Mouse (Mus musculus): ENCODE measurements at regions not wholly inside any gene's neighbourhood (a gene's known extent, or its start where the extent isn't known, plus 50 kb on each side); places are given as distances from the start of the nearest gene placed in this dataset.
A peak's percentile ranks its signal among the peaks of the same experiment; 100 is the strongest.

DNA sequence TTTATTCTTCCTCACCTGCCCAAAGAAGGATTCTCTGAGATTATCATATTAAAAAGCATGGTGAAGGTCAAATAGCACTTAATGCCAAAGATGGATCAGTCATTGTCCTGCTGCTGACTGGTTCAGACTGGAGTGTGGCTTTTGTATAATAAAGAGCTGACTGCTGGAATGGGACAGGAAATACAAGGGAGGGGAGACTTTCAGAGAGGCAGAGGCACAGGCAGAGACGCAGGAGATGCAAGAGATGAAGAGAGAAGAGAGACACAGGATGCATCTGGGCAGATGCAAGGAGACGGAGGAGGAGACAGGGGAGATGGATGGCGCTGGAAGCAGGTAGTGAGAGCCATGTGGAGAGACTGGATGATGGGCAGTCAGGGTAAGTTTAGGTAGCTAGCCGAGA, 65.4 kb upstream of the Glrp1 start:
- Histone ChIP-seq H3K27me3 (replicated peaks) (no peaks in the 10 kb centered on the region), H3K36me3 (no peaks in the 10 kb centered on the region), H3K4me1 (peaks cover 10% of the 10 kb centered on the region), H3K4me2 (peak overlapping the region; percentile 56), H3K4me3 (no peak overlapping the region), H3K9me3 (peaks cover 3% of the 10 kb centered on the region; the same call in 1 of the 2 replicates), H3K9ac (no peak overlapping the region), H3K27ac (replicated peaks) (no peak overlapping the region)
- no peak for ATAC-seq (ENCODE audit: extremely low read depth, insufficient number of reproducible peaks, low FRiP score, low TSS enrichment)
- WGBS: 57% methylated on average over 4 of the region's 4 CpGs

DNA sequence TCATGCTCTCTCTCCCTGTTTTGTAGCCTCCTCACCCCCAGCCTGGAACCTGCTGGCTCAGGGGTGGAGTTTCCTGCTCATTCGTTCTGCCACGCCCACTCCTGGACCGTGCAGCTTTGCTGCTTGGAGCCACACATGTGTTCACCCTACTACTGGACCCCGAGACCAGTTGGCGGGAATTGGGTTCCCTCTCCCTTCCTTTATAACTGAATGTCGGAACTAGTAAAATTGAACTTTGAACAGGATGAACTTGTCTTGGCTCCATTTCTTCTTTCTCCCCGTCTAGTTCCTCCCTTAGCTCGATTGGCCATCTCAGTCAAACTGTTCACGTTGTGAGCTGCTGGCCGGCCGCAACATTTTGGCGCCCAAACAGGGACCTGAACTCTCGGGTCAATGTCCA, 62.3 kb upstream of the Glrp1 start:
- Histone ChIP-seq H3K4me3 (no peak overlapping the region), H3K4me2 (no peak overlapping the region), H3K4me1 (peaks cover 10% of the 10 kb centered on the region), H3K9ac (no peak overlapping the region), H3K36me3 (no peaks in the 10 kb centered on the region), H3K9me3 (peaks cover 3% of the 10 kb centered on the region; the same call in 1 of the 2 replicates), H3K27ac (replicated peaks) (no peak overlapping the region), H3K27me3 (replicated peaks) (no peaks in the 10 kb centered on the region)
- WGBS: 88% methylated on average over 13 of the region's 13 CpGs
- no peak for ATAC-seq (ENCODE audit: extremely low read depth, insufficient number of reproducible peaks, low FRiP score, low TSS enrichment)

DNA sequence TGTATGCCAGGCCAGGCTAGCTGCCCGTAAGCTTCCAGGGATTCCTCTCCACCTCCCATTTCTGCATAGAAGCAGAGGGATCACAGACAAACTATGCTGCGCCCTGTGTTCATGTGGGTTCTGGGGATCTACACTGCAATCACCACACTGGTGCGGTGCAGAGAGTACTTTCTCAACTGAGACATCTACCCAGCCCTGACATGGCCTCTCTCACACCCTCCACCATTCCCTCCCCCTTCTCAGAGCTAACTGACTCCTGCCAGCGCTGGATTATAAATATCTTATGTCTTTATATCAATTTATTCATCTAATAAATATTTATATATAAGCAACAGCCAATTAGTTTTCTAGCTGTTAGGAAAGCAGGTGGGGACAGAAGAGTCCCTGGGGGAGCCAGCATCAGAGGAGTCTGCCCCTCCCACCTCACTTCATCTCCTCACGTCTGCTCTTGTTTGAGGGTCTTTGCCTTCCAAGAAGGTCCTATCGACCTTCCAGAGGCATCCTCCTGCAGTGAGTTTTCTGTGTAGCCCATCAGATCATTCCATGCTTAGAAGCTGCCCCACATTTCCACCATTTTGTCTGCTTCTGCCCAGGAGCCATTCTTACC, 58.7 kb upstream of the Glrp1 start:
- no peak overlapping the region for H3K4me2 ChIP-seq
- no peak for ATAC-seq (ENCODE audit: extremely low read depth, insufficient number of reproducible peaks, low FRiP score, low TSS enrichment)
- WGBS: 72% methylated on average over 6 of the region's 6 CpGs
- no peak overlapping the region for H3K9ac ChIP-seq
- H3K4me3 ChIP-seq: no peak overlapping the region
- H3K9me3 ChIP-seq: peaks cover 3% of the 10 kb centered on the region; the same call in 1 of the 2 replicates
- no peaks in the 10 kb centered on the region for H3K27me3 ChIP-seq (replicated peaks)
- H3K4me1 ChIP-seq: no peaks in the 10 kb centered on the region
- H3K27ac ChIP-seq (replicated peaks): no peak overlapping the region
- no peaks in the 10 kb centered on the region for H3K36me3 ChIP-seq

DNA sequence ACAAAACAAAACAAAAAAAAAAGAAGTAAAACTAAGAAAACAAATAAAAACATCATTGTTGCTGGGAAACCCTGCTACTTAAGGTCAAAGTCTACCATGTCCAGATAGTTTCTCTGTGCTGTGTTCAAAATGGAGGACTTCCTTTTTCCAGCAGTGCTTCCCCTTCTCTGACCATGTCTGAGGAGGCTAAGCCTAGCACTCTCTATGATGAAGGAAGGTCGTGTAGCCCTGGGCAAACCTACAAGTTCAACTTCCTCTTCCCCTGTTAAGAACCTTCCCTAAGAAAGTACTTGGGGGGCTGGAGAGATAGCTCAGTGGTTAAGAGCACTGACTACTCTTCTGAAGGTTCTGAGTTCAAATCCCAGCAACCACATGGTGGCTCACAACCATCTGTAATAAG, 57.3 kb upstream of the Glrp1 start:
- no peak overlapping the region for H3K4me2 ChIP-seq
- H3K4me3 ChIP-seq: no peak overlapping the region
- H3K4me1 ChIP-seq: no peaks in the 10 kb centered on the region
- 89% methylated on average over 1 of the region's 1 CpGs for WGBS
- peaks cover 3% of the 10 kb centered on the region; the same call in 1 of the 2 replicates for H3K9me3 ChIP-seq
- H3K9ac ChIP-seq: no peak overlapping the region
- no peak overlapping the region for H3K27ac ChIP-seq (replicated peaks)
- no peak for ATAC-seq (ENCODE audit: extremely low read depth, insufficient number of reproducible peaks, low FRiP score, low TSS enrichment)
- H3K36me3 ChIP-seq: no peaks in the 10 kb centered on the region
- no peaks in the 10 kb centered on the region for H3K27me3 ChIP-seq (replicated peaks)

DNA sequence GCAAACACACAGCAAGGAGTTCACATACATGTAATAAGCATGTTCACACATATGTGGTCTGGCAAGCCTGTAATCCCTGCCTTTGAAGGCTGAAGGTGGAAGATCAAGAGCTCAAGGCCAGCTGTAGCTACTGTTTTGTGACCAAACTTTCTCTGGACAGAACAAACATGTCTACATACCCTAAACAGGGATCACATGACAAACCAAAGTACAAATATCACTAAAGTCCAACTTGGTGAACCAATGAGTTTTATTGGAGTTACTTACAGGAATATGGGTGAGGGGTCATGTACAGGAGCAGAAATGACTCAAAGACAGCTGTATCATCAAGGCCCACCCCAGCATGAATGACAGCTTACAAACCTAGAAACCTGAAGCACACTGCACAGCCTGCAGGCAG, 56.6 kb upstream of the Glrp1 start:
- no peak overlapping the region for H3K4me3 ChIP-seq
- H3K4me2 ChIP-seq: no peak overlapping the region
- ATAC-seq (ENCODE audit: extremely low read depth, insufficient number of reproducible peaks, low FRiP score, low TSS enrichment): no peak
- H3K9ac ChIP-seq: no peak overlapping the region
- no peaks in the 10 kb centered on the region for H3K9me3 ChIP-seq
- no peaks in the 10 kb centered on the region for H3K36me3 ChIP-seq
- H3K4me1 ChIP-seq: no peaks in the 10 kb centered on the region
- no peaks in the 10 kb centered on the region for H3K27me3 ChIP-seq (replicated peaks)
- H3K27ac ChIP-seq (replicated peaks): no peak overlapping the region

DNA sequence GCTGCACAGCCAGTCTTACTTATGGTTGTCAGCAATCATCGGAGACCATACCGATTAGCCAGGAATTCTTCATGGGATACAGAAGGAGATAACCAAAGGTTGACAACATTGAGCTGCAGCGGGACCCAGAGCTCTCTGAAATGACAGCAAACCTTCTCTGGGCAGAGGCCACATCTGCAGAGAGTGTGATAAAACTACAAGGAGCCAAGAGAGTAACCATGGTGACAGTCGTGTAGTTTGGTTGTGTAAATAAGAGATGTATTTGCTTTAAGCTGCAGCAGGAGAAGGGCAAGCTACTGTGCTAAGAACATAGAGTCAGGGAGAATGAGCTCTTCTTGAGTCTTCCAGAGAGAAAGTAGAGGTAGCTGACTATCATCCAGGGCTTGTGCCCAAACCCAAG, 55.0 kb upstream of the Glrp1 start:
- WGBS: 46% methylated on average over 4 of the region's 4 CpGs
- H3K27me3 ChIP-seq (replicated peaks): no peaks in the 10 kb centered on the region
- no peak overlapping the region for H3K27ac ChIP-seq (replicated peaks)
- no peaks in the 10 kb centered on the region for H3K36me3 ChIP-seq
- ATAC-seq (ENCODE audit: extremely low read depth, insufficient number of reproducible peaks, low FRiP score, low TSS enrichment): no peak
- H3K4me1 ChIP-seq: peaks cover 14% of the 10 kb centered on the region
- no peak overlapping the region for H3K4me3 ChIP-seq
- H3K9ac ChIP-seq: no peak overlapping the region
- H3K4me2 ChIP-seq: no peak overlapping the region
- no peaks in the 10 kb centered on the region for H3K9me3 ChIP-seq

DNA sequence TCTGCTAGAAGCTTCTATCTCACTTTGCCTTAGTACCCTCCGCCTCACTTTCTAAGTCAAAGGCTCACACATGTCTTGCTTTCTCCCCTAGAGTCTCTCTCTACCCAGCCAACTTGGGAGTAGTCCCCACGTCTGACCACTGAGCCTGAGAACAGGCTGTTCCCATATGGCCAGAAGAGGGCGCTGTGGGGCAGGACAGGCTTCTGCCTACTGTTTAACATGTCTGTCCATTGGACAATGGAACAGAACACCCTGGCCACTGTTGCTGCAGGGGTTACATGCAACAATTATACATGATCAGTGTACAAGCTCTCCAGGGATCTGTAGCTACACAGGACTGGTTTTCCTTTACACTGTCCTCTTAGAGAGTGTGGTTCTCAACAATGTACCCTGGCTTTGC, 52.5 kb upstream of the Glrp1 start:
- Histone ChIP-seq H3K9me3 (no peaks in the 10 kb centered on the region), H3K4me2 (no peak overlapping the region), H3K36me3 (no peaks in the 10 kb centered on the region), H3K9ac (no peak overlapping the region), H3K4me3 (no peak overlapping the region), H3K4me1 (peaks cover 25% of the 10 kb centered on the region), H3K27me3 (replicated peaks) (no peaks in the 10 kb centered on the region), H3K27ac (replicated peaks) (no peak overlapping the region)
- no peak for ATAC-seq (ENCODE audit: extremely low read depth, insufficient number of reproducible peaks, low FRiP score, low TSS enrichment)
- 26% methylated on average over 3 of the region's 3 CpGs for WGBS

DNA sequence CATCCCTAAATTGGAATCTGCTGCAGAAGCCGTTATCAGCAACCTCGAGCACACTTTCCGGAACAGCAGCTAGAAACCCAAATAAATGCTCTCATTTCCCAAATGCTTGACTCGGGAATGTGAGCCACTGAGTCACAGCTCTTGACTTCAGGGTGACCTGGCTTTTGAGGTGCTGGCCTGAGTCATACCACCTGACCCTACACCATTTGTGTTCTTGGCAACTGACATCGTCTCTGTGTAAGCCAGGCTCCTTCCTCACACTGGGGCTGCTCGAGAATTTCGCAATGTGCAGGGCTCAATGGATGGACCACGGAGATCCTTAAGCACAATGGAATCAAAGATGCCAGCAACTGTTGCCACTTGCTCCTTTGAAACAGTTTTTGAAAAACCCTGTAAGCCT, 50.9 kb upstream of the Glrp1 start:
- no peaks in the 10 kb centered on the region for H3K36me3 ChIP-seq
- peaks cover 25% of the 10 kb centered on the region for H3K4me1 ChIP-seq
- H3K4me3 ChIP-seq: no peak overlapping the region
- no peak overlapping the region for H3K9ac ChIP-seq
- 36% methylated on average over 8 of the region's 8 CpGs for WGBS
- no peak overlapping the region for H3K4me2 ChIP-seq
- ATAC-seq (ENCODE audit: extremely low read depth, insufficient number of reproducible peaks, low FRiP score, low TSS enrichment): no peak
- no peaks in the 10 kb centered on the region for H3K9me3 ChIP-seq
- H3K27ac ChIP-seq (replicated peaks): no peak overlapping the region
- no peaks in the 10 kb centered on the region for H3K27me3 ChIP-seq (replicated peaks)
